Mouse (Mus musculus) G1E (cell line): ENCODE measurements around the gene Dact3.

Source experiments
- CTCF ChIP-seq: IDR thresholded peaks from 2 replicates; pipeline ENCODE4 v1.5.1; 2012; ENCODE audit warnings: low read depth, low read length, inconsistent platforms, mixed read lengths
- GATA1 ChIP-seq: IDR thresholded peaks from 2 replicates; pipeline ENCODE4 v1.6.1; 2012; ENCODE audit warnings: borderline replicate concordance, low read length, inconsistent platforms, mixed read lengths
- POLR2AphosphoS5 ChIP-seq: IDR thresholded peaks from 2 replicates; pipeline ENCODE4 v1.6.1; 2012; ENCODE audit warnings: low read depth, low read length, inconsistent platforms; ENCODE audit not compliant: insufficient replicate concordance
- TAL1 ChIP-seq: conservative IDR thresholded peaks from 2 replicates; pipeline ENCODE4 v1.6.1; 2012; ENCODE audit warnings: low read depth, low read length, inconsistent platforms, mixed read lengths

GRCm38 (mm10) chr7:16895000-16895399, 19.9 kb downstream of the Dact3 start:
- TF ChIP-seq CTCF: peak; percentile 70
- TF ChIP-seq GATA1: no peak
- TF ChIP-seq POLR2AphosphoS5: no peak
- TF ChIP-seq TAL1: no peak
